Mouse (Mus musculus) ES-Bruce4 (cell line): ENCODE results near the gene Sipa1l2.

Experiments used
- CTCF ChIP-seq: IDR thresholded peaks from one replicate; pipeline ENCODE4 v1.8.1; 2011; ENCODE audit warnings: low read depth, low read length
- POLR2A ChIP-seq: IDR thresholded peaks from one replicate; pipeline ENCODE4 v1.8.1; 2011; ENCODE audit warnings: low read length; ENCODE audit not compliant: insufficient read depth

- TF ChIP-seq CTCF: no peak
- no peak for TF ChIP-seq POLR2A
Observed at GRCm38 (mm10) chr8:125444457-125445224, 125.0 kb downstream of the Sipa1l2 start.
